Mouse (Mus musculus): ENCODE results near the gene Sptbn4. TPM values are rescaled to one million over a fixed set of nuclear protein-coding genes. Genes with fewer than 3 reads are reported as not detected.

Gene Sptbn4
- polyA plus RNA-seq, 1 experiment from 2014 or later: 0.30 TPM

DNA sequence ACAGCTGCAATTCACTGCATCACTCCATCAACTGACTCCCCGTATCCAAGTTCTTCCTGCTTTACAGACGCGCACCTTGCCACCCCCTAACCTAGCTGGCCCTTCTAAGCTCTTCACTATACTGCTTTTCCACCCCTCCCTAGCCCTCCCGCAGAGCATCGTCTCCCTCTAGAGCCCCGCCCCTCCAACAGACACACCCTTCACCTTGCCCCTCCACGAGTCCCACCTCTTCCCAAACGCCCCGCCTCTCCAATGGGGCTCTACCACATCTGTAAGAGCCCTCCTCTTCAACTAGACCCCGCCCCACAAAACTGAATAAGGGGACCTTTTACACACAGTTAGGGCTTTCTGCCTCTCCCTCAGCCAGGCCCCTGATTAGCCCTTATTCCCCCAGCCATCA lies 13.7 kb downstream of the Sptbn4 start:
- H3K36me3 ChIP-seq (ENCODE audit: control insufficient read depth, insufficient read depth, low read length): no peaks in the 10 kb centered on the region
- ATAC-seq (replicated peaks; ENCODE audit: insufficient number of reproducible peaks, low FRiP score, low TSS enrichment): no peak; the same call in 1 of the 2 replicates
- H3K27me3 ChIP-seq (ENCODE audit: control insufficient read depth, insufficient read depth, low read length): peaks cover 25% of the 10 kb centered on the region
- peaks cover 3% of the 10 kb centered on the region; the same call in 1 of the 2 replicates for H3K9me3 ChIP-seq (replicated peaks; ENCODE audit: control insufficient read depth, low read length)
- H3K27ac ChIP-seq (ENCODE audit: low read depth, low read length): no peak overlapping the region
- no peak overlapping the region for H3K9ac ChIP-seq (ENCODE audit: low read depth, low read length)
- H3K4me3 ChIP-seq (ENCODE audit: low read depth, low read length): no peak overlapping the region
- peak overlapping the region; percentile 16; the same call in 1 of the 2 replicates for H3K4me2 ChIP-seq
- 5% methylated on average over 10 of the region's 10 CpGs for WGBS (ENCODE audit: insufficient replicate concordance)
- no peaks in the 10 kb centered on the region for H3K4me1 ChIP-seq (ENCODE audit: control insufficient read depth, insufficient read depth, low read length)

DNA sequence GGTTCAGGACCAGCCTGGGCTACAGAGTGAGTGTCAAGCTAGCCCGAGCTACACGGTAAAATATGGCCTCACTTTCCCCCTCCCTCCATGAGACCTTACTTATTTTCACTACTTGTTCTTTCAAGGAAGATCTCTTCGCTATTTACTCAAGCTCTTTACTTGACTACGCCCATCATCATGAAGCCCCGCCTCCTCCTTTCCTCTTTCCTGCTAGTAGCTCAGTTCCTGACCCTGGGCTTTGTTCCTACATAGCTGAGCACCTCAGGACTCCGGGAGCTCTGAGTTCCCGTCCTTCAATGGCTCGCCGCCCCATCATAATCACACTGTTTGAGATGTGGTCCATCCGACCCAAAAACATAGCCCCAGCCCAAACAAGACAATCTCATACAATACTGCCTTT lies 14.1 kb downstream of the Sptbn4 start:
- H3K9ac ChIP-seq (ENCODE audit: low read depth, low read length): no peak overlapping the region
- peaks cover 25% of the 10 kb centered on the region for H3K27me3 ChIP-seq (ENCODE audit: control insufficient read depth, insufficient read depth, low read length)
- no peaks in the 10 kb centered on the region for H3K4me1 ChIP-seq (ENCODE audit: control insufficient read depth, insufficient read depth, low read length)
- no peak overlapping the region for H3K4me3 ChIP-seq (ENCODE audit: low read depth, low read length)
- H3K4me2 ChIP-seq: peak overlapping the region; percentile 16; the same call in 1 of the 2 replicates
- ATAC-seq (replicated peaks; ENCODE audit: insufficient number of reproducible peaks, low FRiP score, low TSS enrichment): no peak; the same call in 1 of the 2 replicates
- no peak overlapping the region for H3K27ac ChIP-seq (ENCODE audit: low read depth, low read length)
- H3K36me3 ChIP-seq (ENCODE audit: control insufficient read depth, insufficient read depth, low read length): no peaks in the 10 kb centered on the region
- 18% methylated on average over 10 of the region's 10 CpGs for WGBS (ENCODE audit: insufficient replicate concordance)
- peaks cover 3% of the 10 kb centered on the region; the same call in 1 of the 2 replicates for H3K9me3 ChIP-seq (replicated peaks; ENCODE audit: control insufficient read depth, low read length)

DNA sequence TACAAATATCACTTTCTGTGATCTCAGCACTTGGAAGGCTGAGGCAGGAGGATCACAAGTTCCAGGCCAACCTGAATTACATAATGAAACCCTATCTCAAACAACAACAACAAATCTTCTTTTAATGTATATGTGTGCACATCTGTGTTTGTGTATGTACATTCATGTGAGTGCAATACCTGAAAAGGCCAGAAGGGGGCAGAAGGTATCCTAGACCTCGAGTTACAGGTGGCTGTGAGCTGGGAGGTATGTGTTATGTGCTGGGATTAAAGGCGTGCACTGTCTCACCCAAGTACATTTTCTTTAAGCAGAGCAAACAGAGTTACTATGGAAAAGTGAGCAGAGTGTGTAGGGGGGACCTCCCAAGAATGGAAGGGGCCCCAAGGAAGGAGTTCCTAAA lies 18.4 kb downstream of the Sptbn4 start:
- Histone ChIP-seq H3K27ac (ENCODE audit: low read depth, low read length) (no peak overlapping the region), H3K4me1 (ENCODE audit: control insufficient read depth, insufficient read depth, low read length) (no peaks in the 10 kb centered on the region), H3K27me3 (ENCODE audit: control insufficient read depth, insufficient read depth, low read length) (peaks cover 12% of the 10 kb centered on the region), H3K36me3 (ENCODE audit: control insufficient read depth, insufficient read depth, low read length) (no peaks in the 10 kb centered on the region), H3K4me2 (no peak overlapping the region), H3K9ac (ENCODE audit: low read depth, low read length) (no peak overlapping the region), H3K4me3 (ENCODE audit: low read depth, low read length) (no peak overlapping the region), H3K9me3 (replicated peaks; ENCODE audit: control insufficient read depth, low read length) (peaks cover 3% of the 10 kb centered on the region; the same call in 1 of the 2 replicates)
- WGBS (ENCODE audit: insufficient replicate concordance): 68% methylated on average over 2 of the region's 2 CpGs
- no peak for ATAC-seq (replicated peaks; ENCODE audit: insufficient number of reproducible peaks, low FRiP score, low TSS enrichment)

DNA sequence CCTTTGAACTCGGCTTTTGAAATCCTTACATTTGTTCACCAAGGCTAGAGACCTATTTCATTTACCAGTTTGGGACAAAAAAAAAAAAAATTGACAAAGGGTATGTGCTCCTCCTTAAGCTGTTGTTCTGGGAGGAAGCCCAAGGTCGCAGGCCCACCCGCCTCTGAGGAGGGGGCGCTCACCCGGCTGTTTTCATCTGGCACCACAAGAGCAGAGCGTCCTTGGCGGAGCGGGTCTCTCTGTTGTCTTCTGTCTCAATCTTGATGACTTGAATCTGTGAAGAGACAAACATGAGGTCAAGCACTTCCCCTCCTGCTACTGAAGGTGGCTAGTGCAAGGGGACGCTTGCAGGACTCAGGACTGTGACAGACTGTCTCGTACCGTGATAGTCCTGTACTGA lies 19.5 kb downstream of the Sptbn4 start:
- H3K9me3 ChIP-seq (replicated peaks; ENCODE audit: control insufficient read depth, low read length): peaks cover 3% of the 10 kb centered on the region; the same call in 1 of the 2 replicates
- H3K4me2 ChIP-seq: no peak overlapping the region
- H3K9ac ChIP-seq (ENCODE audit: low read depth, low read length): no peak overlapping the region
- ATAC-seq (replicated peaks; ENCODE audit: insufficient number of reproducible peaks, low FRiP score, low TSS enrichment): no peak
- H3K4me3 ChIP-seq (ENCODE audit: low read depth, low read length): no peak overlapping the region
- no peaks in the 10 kb centered on the region for H3K36me3 ChIP-seq (ENCODE audit: control insufficient read depth, insufficient read depth, low read length)
- H3K27ac ChIP-seq (ENCODE audit: low read depth, low read length): no peak overlapping the region
- peaks cover 4% of the 10 kb centered on the region for H3K27me3 ChIP-seq (ENCODE audit: control insufficient read depth, insufficient read depth, low read length)
- 75% methylated on average over 11 of the region's 11 CpGs for WGBS (ENCODE audit: insufficient replicate concordance)
- H3K4me1 ChIP-seq (ENCODE audit: control insufficient read depth, insufficient read depth, low read length): no peaks in the 10 kb centered on the region

- Histone ChIP-seq H3K27ac (ENCODE audit: low read depth, low read length) (no peak overlapping the region), H3K27me3 (ENCODE audit: control insufficient read depth, insufficient read depth, low read length) (0 out of 2 replicates have a peak, but pooled peaks cover 2% of the 10 kb centered on the region), H3K4me3 (ENCODE audit: low read depth, low read length) (no peak overlapping the region), H3K36me3 (ENCODE audit: control insufficient read depth, insufficient read depth, low read length) (no peaks in the 10 kb centered on the region), H3K9me3 (replicated peaks; ENCODE audit: control insufficient read depth, low read length) (peaks cover 3% of the 10 kb centered on the region), H3K9ac (ENCODE audit: low read depth, low read length) (no peak overlapping the region), H3K4me2 (no peak overlapping the region), H3K4me1 (ENCODE audit: control insufficient read depth, insufficient read depth, low read length) (no peaks in the 10 kb centered on the region)
- no peak for ATAC-seq (replicated peaks; ENCODE audit: insufficient number of reproducible peaks, low FRiP score, low TSS enrichment)
- 83% methylated on average over 1 of the region's 1 CpGs for WGBS (ENCODE audit: insufficient replicate concordance)
Measured at GRCm38 (mm10) chr7:27427387-27427786, 20.1 kb downstream of the Sptbn4 start.

- H3K4me2 ChIP-seq: no peak overlapping the region
- no peak overlapping the region for H3K4me3 ChIP-seq (ENCODE audit: low read depth, low read length)
- H3K4me1 ChIP-seq (ENCODE audit: control insufficient read depth, insufficient read depth, low read length): no peaks in the 10 kb centered on the region
- no peak overlapping the region for H3K27ac ChIP-seq (ENCODE audit: low read depth, low read length)
- H3K9ac ChIP-seq (ENCODE audit: low read depth, low read length): no peak overlapping the region
- ATAC-seq (replicated peaks; ENCODE audit: insufficient number of reproducible peaks, low FRiP score, low TSS enrichment): no peak
- 0 out of 2 replicates have a peak, but pooled peaks cover 2% of the 10 kb centered on the region for H3K27me3 ChIP-seq (ENCODE audit: control insufficient read depth, insufficient read depth, low read length)
- 83% methylated on average over 12 of the region's 12 CpGs for WGBS (ENCODE audit: insufficient replicate concordance)
- H3K9me3 ChIP-seq (replicated peaks; ENCODE audit: control insufficient read depth, low read length): no peaks in the 10 kb centered on the region; the same call in 1 of the 2 replicates
- no peaks in the 10 kb centered on the region for H3K36me3 ChIP-seq (ENCODE audit: control insufficient read depth, insufficient read depth, low read length)
Measured at GRCm38 (mm10) chr7:27423556-27424326, 23.7 kb downstream of the Sptbn4 start.

- Histone ChIP-seq H3K4me2 (no peak overlapping the region), H3K36me3 (ENCODE audit: control insufficient read depth, insufficient read depth, low read length) (no peaks in the 10 kb centered on the region), H3K27me3 (ENCODE audit: control insufficient read depth, insufficient read depth, low read length) (0 out of 2 replicates have a peak, but pooled peaks cover 5% of the 10 kb centered on the region), H3K4me1 (ENCODE audit: control insufficient read depth, insufficient read depth, low read length) (no peaks in the 10 kb centered on the region), H3K9ac (ENCODE audit: low read depth, low read length) (no peak overlapping the region), H3K27ac (ENCODE audit: low read depth, low read length) (no peak overlapping the region), H3K4me3 (ENCODE audit: low read depth, low read length) (no peak overlapping the region), H3K9me3 (replicated peaks; ENCODE audit: control insufficient read depth, low read length) (no peaks in the 10 kb centered on the region; the same call in 1 of the 2 replicates)
- WGBS (ENCODE audit: insufficient replicate concordance): 67% methylated on average over 3 of the region's 3 CpGs
- ATAC-seq (replicated peaks; ENCODE audit: insufficient number of reproducible peaks, low FRiP score, low TSS enrichment): no peak
Measured at GRCm38 (mm10) chr7:27419101-27419500, 28.4 kb downstream of the Sptbn4 start.

- Histone ChIP-seq H3K9ac (ENCODE audit: low read depth, low read length) (no peak overlapping the region), H3K4me1 (ENCODE audit: control insufficient read depth, insufficient read depth, low read length) (no peaks in the 10 kb centered on the region), H3K36me3 (ENCODE audit: control insufficient read depth, insufficient read depth, low read length) (no peaks in the 10 kb centered on the region), H3K4me2 (no peak overlapping the region), H3K27me3 (ENCODE audit: control insufficient read depth, insufficient read depth, low read length) (0 out of 2 replicates have a peak, but pooled peaks cover 3% of the 10 kb centered on the region), H3K27ac (ENCODE audit: low read depth, low read length) (no peak overlapping the region), H3K9me3 (replicated peaks; ENCODE audit: control insufficient read depth, low read length) (no peaks in the 10 kb centered on the region), H3K4me3 (ENCODE audit: low read depth, low read length) (no peak overlapping the region)
- WGBS (ENCODE audit: insufficient replicate concordance): 54% methylated on average over 2 of the region's 2 CpGs
- no peak for ATAC-seq (replicated peaks; ENCODE audit: insufficient number of reproducible peaks, low FRiP score, low TSS enrichment)
Measured at GRCm38 (mm10) chr7:27417151-27417550, 30.3 kb downstream of the Sptbn4 start.
